Mouse (Mus musculus) spleen, adult 12 weeks (tissue): Measurements from ENCODE around the gene Olfr49.
A peak's percentile ranks its signal among the peaks of the same experiment; 100 is the strongest.

Experiments
- DNase-seq: peaks from one replicate; pipeline ENCODE4 v3.0.0; 2022; ENCODE audit warnings: low spot score

Olfr49 gene

GRCm38 (mm10) chr14:54261386-54261785, 23.4 kb downstream of the Olfr49 start:
- DNase-seq = no peak

GRCm38 (mm10) chr14:54260196-54260595, 24.5 kb downstream of the Olfr49 start:
- no peak for DNase-seq

GRCm38 (mm10) chr14:54259722-54260085, 25.0 kb downstream of the Olfr49 start:
- no peak for DNase-seq

GRCm38 (mm10) chr14:54259003-54259721, 25.6 kb downstream of the Olfr49 start:
- peak; percentile 86 for DNase-seq

- no peak for DNase-seq
These were observed 26.5 kb downstream of the Olfr49 start for GRCm38 (mm10) chr14:54258131-54258670.

- DNase-seq = no peak
These were observed 30.0 kb downstream of the Olfr49 start for GRCm38 (mm10) chr14:54254670-54255202.

- DNase-seq = peak; percentile 95
These were observed 30.9 kb downstream of the Olfr49 start, which contains the start of the genes Dad1 and Abhd4 for GRCm38 (mm10) chr14:54253741-54254291. Gene Dad1, minus strand, starts transcription at chr14:54254104. Gene Abhd4, plus strand, starts transcription at chr14:54254188.

- DNase-seq = no peak
These were observed 34.6 kb downstream of the Olfr49 start for GRCm38 (mm10) chr14:54250122-54250521.

GRCm38 (mm10) chr14:54249326-54249725, 35.4 kb downstream of the Olfr49 start:
- no peak for DNase-seq

GRCm38 (mm10) chr14:54246232-54246631, 38.5 kb downstream of the Olfr49 start:
- DNase-seq = no peak

GRCm38 (mm10) chr14:54244183-54244582, 40.6 kb downstream of the Olfr49 start:
- no peak for DNase-seq

- no peak for DNase-seq
These were observed 44.2 kb downstream of the Olfr49 start for GRCm38 (mm10) chr14:54240542-54240941.

- DNase-seq = peak; percentile 71
These were observed 45.6 kb downstream of the Olfr49 start for GRCm38 (mm10) chr14:54239002-54239736.

GRCm38 (mm10) chr14:54236881-54237280, 47.9 kb downstream of the Olfr49 start:
- no peak for DNase-seq

GRCm38 (mm10) chr14:54235825-54236540, 48.8 kb downstream of the Olfr49 start:
- DNase-seq = no peak

- no peak for DNase-seq
These were observed 50.3 kb downstream of the Olfr49 start for GRCm38 (mm10) chr14:54234231-54235040.

GRCm38 (mm10) chr14:54233559-54234143, 51.1 kb downstream of the Olfr49 start:
- DNase-seq = no peak

- DNase-seq = peak; percentile 57
These were observed 51.8 kb downstream of the Olfr49 start for GRCm38 (mm10) chr14:54232811-54233558.

GRCm38 (mm10) chr14:54232143-54232542, 52.6 kb downstream of the Olfr49 start:
- no peak for DNase-seq
